In the genomic region with DNA sequence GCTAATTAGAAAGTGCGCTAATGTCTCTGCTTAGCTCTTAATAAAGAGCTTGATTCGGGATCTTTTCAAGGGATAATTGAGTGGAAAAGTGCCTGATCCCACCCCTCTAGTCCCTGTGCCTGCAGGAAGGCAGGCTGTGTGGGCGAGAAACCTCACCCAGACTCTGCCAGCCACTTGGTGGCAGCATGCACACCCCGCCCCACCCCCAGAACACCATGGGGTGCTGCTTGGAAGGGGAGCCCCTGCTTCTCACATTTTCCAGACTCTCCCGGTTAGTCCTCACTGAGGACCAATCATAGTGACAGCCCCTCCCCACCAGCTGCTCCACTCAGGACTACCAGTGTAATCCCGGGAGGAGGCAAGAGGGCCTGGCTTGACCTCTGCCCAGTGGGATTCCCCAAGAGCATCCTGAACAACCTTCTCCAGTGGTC, we compare ENCODE assay signal across 8 mouse cellular contexts. TPM values are rescaled to one million over a fixed set of nuclear protein-coding genes. Genes with fewer than 3 reads are reported as not detected.
DNase-seq lines count a peak whose midpoint lies in the region; ATAC-seq and TF ChIP-seq lines count a peak whose summit lies in the region.

No protein-coding gene starts in this region.

- ATAC-seq in forebrain, postnatal 0 days, result peak; percentile 81

- no peak overlapping the region for H3K4me3 ChIP-seq in forebrain, postnatal 0 days (ENCODE audit: low read depth, low read length)

- WGBS in forebrain, postnatal 0 days, result 4% methylated on average over 6 of the region's 6 CpGs

- intact Hi-C loops in left cerebral cortex, postnatal 4 days (cut with DNase I), result loop anchor here (5.0 kb wide), 1 partner anchor 36 kb away; no protein-coding TSS in a partner anchor

- no peak overlapping the region for H3K9ac ChIP-seq in forebrain, postnatal 0 days

- peaks cover 41% of the 10 kb centered on the region for H3K4me1 ChIP-seq in forebrain, postnatal 0 days (ENCODE audit: insufficient read depth)

- no peaks in the 10 kb centered on the region for H3K9me3 ChIP-seq in forebrain, postnatal 0 days (ENCODE audit: low read length)

- peaks cover 2% of the 10 kb centered on the region; the same call in 1 of the 2 replicates for H3K36me3 ChIP-seq in forebrain, postnatal 0 days (ENCODE audit: insufficient read depth)

- peak; percentile 50 for DNase-seq in left cerebral cortex, adult 11 months (ENCODE audit: low spot score)
- DNase-seq in left cerebral cortex, postnatal 4 days, result no peak
- peak; percentile 69 for DNase-seq in forebrain, postnatal 0 days
- DNase-seq in left cerebral cortex, adult 18-20 months (ENCODE audit: low spot score in 2 of 2), result peak; percentile 48 to 64
- DNase-seq in right cerebral cortex, postnatal 14 days, result peak; percentile 66
- no peak for DNase-seq in thymus, postnatal 25 days
- DNase-seq in kidney, postnatal 36 days, result no peak
- DNase-seq in natural killer cell, adult 2 months (ENCODE audit: low spot score in 2 of 2), result no peak

- no peak overlapping the region for H3K4me2 ChIP-seq in forebrain, postnatal 0 days (ENCODE audit: low read depth)

- no peaks in the 10 kb centered on the region for H3K27me3 ChIP-seq in forebrain, postnatal 0 days (ENCODE audit: insufficient read depth, low read length)

- H3K27ac ChIP-seq in forebrain, postnatal 0 days (ENCODE audit: low read depth, low read length), result no peak overlapping the region

- peak; percentile 65 for TF ChIP-seq CTCF in forebrain, postnatal 0 days (IDR thresholded peaks at IDR 0.05; ENCODE audit: low read depth)

RNA-seq across cellular contexts. Expression of a gene that starts 27.6 kb away (rescaled TPM):
- 100 to 1,000 TPM in 1 of 2 experiments, 10 to 100 TPM in 1; 96.9 to 103 TPM for total RNA-seq in left cerebral cortex, postnatal 4 days (2021)
- total RNA-seq in forebrain, postnatal 0 days (2014; rRNA removed), result 101 and 149 TPM in 2 replicates
- polyA plus RNA-seq in forebrain, postnatal 0 days (2015; fragmentation: Nextera tagmentation; extraction: Ambion mirVana), result 6.2 and 8.1 TPM in 2 replicates
- 10 to 100 TPM; 39.6 to 43.7 TPM for total RNA-seq in left cerebral cortex, adult 18-20 months (2021)

RNA-seq across cellular contexts. Expression of a gene that starts 37.0 kb away (rescaled TPM):
- total RNA-seq in left cerebral cortex, postnatal 4 days (2021), result not detected
- total RNA-seq in forebrain, postnatal 0 days (2014; rRNA removed), result not detected in 2 replicates
- 0.92 and 1.2 TPM in 2 replicates for polyA plus RNA-seq in forebrain, postnatal 0 days (2015; fragmentation: Nextera tagmentation; extraction: Ambion mirVana)
- total RNA-seq in left cerebral cortex, adult 18-20 months (2021), result not detected

RNA-seq across cellular contexts. Expression of a gene that starts 39.9 kb away (rescaled TPM):
- 10 to 100 TPM in 1 of 2 experiments, 1 to 10 TPM in 1; 8.1 to 16.4 TPM for total RNA-seq in left cerebral cortex, postnatal 4 days (2021)
- total RNA-seq in forebrain, postnatal 0 days (2014; rRNA removed), result 0.33 and 1.4 TPM in 2 replicates
- polyA plus RNA-seq in forebrain, postnatal 0 days (2015; fragmentation: Nextera tagmentation; extraction: Ambion mirVana), result 3.8 and 4.2 TPM in 2 replicates
- not detected for total RNA-seq in left cerebral cortex, adult 18-20 months (2021)

RNA-seq across cellular contexts. Expression of a gene that starts 48.4 kb away (rescaled TPM):
- 1 to 10 TPM in 1 of 2 experiments, under 1 TPM in 1; 0.70 to 1.6 TPM for total RNA-seq in left cerebral cortex, postnatal 4 days (2021)
- total RNA-seq in forebrain, postnatal 0 days (2014; rRNA removed), result 3.3 and 4.8 TPM in 2 replicates
- 2.5 and 2.9 TPM in 2 replicates for polyA plus RNA-seq in forebrain, postnatal 0 days (2015; fragmentation: Nextera tagmentation; extraction: Ambion mirVana)
- total RNA-seq in left cerebral cortex, adult 18-20 months (2021), result 1 to 10 TPM in 1 of 2 experiments, under 1 TPM in 1; 0.49 to 1.2 TPM

Comparison
In these comparisons a context has a peak if more than half of its experiments do, and no peak if none do; other contexts are left out.
1. DNase-seq: peak in left cerebral cortex, adult 11 months (single experiment), forebrain, postnatal 0 days (single experiment), left cerebral cortex, adult 18-20 months (2 of 2) and right cerebral cortex, postnatal 14 days (single experiment); none in left cerebral cortex, postnatal 4 days (single experiment), thymus, postnatal 25 days (single experiment), kidney, postnatal 36 days (0 of 2) and natural killer cell, adult 2 months (0 of 2).